In the genomic region with DNA sequence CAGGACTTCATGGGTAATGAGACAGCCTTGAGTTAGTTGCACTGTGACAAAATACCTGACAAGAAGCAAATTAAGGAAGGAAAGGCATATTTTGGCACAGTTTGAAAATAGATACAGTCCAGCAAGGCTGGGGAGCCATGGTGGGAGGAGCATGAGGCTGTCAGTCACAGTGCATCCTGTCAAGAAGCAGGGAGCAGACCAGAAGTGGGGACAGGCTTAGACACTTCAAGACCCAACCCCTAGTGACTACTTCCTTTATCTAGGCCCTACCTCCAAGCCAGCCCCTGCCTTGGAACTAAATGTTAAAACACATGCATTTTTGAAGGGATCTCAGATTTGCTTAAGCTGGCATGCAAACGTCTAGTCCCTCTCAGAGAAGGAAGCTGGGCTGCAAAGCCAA, we compare ENCODE assay signal across 28 mouse cellular contexts. TPM values are rescaled to one million over a fixed set of nuclear protein-coding genes. Genes with fewer than 3 reads are reported as not detected.
"Had no signal": no experiment of that assay in that cellular context is flagged by ENCODE, and none has a peak within 500 bp of the region (broad histone marks: within the 10 kb centered on the region; RNA-seq: fewer than 3 reads in every experiment).

No protein-coding gene starts in this region.

- H3K9me3 ChIP-seq: kidney, embryonic 15.5 days; limb, embryonic 12.5 days; limb, embryonic 15.5 days; liver, embryonic 15.5 days; lung, embryonic 15.5 days; midbrain, embryonic 12.5 days; midbrain, embryonic 15.5 days; neural tube, embryonic 12.5 days; neural tube, embryonic 15.5 days had no signal

- H3K27ac ChIP-seq: kidney, embryonic 15.5 days; layer of hippocampus, adult 2 months; limb, embryonic 12.5 days; limb, embryonic 15.5 days; liver, embryonic 15.5 days; lung, embryonic 15.5 days; midbrain, embryonic 12.5 days; midbrain, embryonic 15.5 days; neural tube, embryonic 12.5 days; neural tube, embryonic 15.5 days; stomach, postnatal 0 days had no signal

- DNase-seq: kidney, adult 11 months; kidney, adult 8-10 months; kidney, postnatal 14 days; layer of hippocampus, adult 9-11 months; left cerebral cortex, postnatal 4 days; lung, adult 18-20 months; lung, postnatal 10 days; lung, postnatal 36 days; right cerebral cortex, adult 18-20 months; right cerebral cortex, postnatal 14 days; right cerebral cortex, postnatal 4 days; thymus, adult 2 months; thymus, postnatal 14 days; thymus, postnatal 4 days had no signal

- ATAC-seq: midbrain, embryonic 15.5 days had no signal

- H3K9ac ChIP-seq: kidney, embryonic 15.5 days; limb, embryonic 12.5 days; limb, embryonic 15.5 days; liver, embryonic 15.5 days; lung, embryonic 15.5 days; midbrain, embryonic 12.5 days; midbrain, embryonic 15.5 days; neural tube, embryonic 12.5 days; neural tube, embryonic 15.5 days had no signal

- H3K36me3 ChIP-seq: kidney, embryonic 15.5 days; limb, embryonic 12.5 days; limb, embryonic 15.5 days; liver, embryonic 15.5 days; lung, embryonic 15.5 days; midbrain, embryonic 12.5 days; midbrain, embryonic 15.5 days; neural tube, embryonic 12.5 days; neural tube, embryonic 15.5 days had no signal

- H3K27me3 ChIP-seq: limb, embryonic 15.5 days; liver, embryonic 15.5 days; lung, embryonic 15.5 days; midbrain, embryonic 15.5 days; neural tube, embryonic 15.5 days had no signal

- H3K4me3 ChIP-seq: kidney, embryonic 15.5 days; layer of hippocampus, adult 2 months; limb, embryonic 12.5 days; limb, embryonic 15.5 days; liver, embryonic 15.5 days; lung, embryonic 15.5 days; midbrain, embryonic 12.5 days; midbrain, embryonic 15.5 days; neural tube, embryonic 12.5 days; neural tube, embryonic 15.5 days had no signal

- H3K4me2 ChIP-seq: kidney, embryonic 15.5 days; limb, embryonic 12.5 days; limb, embryonic 15.5 days; liver, embryonic 11.5 days; liver, embryonic 15.5 days; lung, embryonic 15.5 days; midbrain, embryonic 12.5 days; midbrain, embryonic 15.5 days; neural tube, embryonic 12.5 days; neural tube, embryonic 15.5 days had no signal

- H3K4me1 ChIP-seq: kidney, embryonic 15.5 days; limb, embryonic 12.5 days; limb, embryonic 15.5 days; liver, embryonic 15.5 days; lung, embryonic 15.5 days; midbrain, embryonic 15.5 days; neural tube, embryonic 12.5 days; neural tube, embryonic 15.5 days had no signal

RNA-seq across cellular contexts. Expression of gene Morn5, which starts 48.9 kb away (rescaled TPM):
- polyA plus RNA-seq: large intestine, adult 2 months; limb, embryonic 12.5 days; limb, embryonic 15.5 days; liver, embryonic 11.5 days; liver, embryonic 15.5 days; stomach, embryonic 14.5 days; stomach, postnatal 0 days had no signal
